11 mouse cellular contexts compared by ENCODE assay signal in genomic region chr1:138909654-138910053, GRCm38 (mm10).
"Had no signal": no experiment of that assay in that cellular context is flagged by ENCODE, and none has a peak within 500 bp of the region (broad histone marks: within the 10 kb centered on the region; RNA-seq: fewer than 3 reads in every experiment).

No protein-coding gene starts in this region.

- H3K9me3 ChIP-seq: intestine, embryonic 15.5 days; kidney, embryonic 15.5 days; limb, embryonic 13.5 days; midbrain, embryonic 13.5 days had no signal

- H3K9ac ChIP-seq: intestine, embryonic 15.5 days; kidney, embryonic 15.5 days; limb, embryonic 13.5 days; liver, embryonic 14.5 days; midbrain, embryonic 13.5 days had no signal

- H3K4me2 ChIP-seq: intestine, embryonic 15.5 days; kidney, embryonic 15.5 days; limb, embryonic 13.5 days; midbrain, embryonic 13.5 days had no signal

- H3K4me1 ChIP-seq: midbrain, embryonic 13.5 days had no signal

- DNase-seq: kidney, adult 18-20 months; kidney, postnatal 4 days; lung, adult 18-20 months; thymus, postnatal 4 days had no signal

- H3K36me3 ChIP-seq: intestine, embryonic 15.5 days; kidney, embryonic 15.5 days; limb, embryonic 13.5 days; midbrain, embryonic 13.5 days had no signal

- ATAC-seq: intestine, embryonic 15.5 days; midbrain, embryonic 13.5 days had no signal

- H3K27me3 ChIP-seq: intestine, embryonic 15.5 days; kidney, embryonic 15.5 days; limb, embryonic 13.5 days; midbrain, embryonic 13.5 days had no signal

- H3K27ac ChIP-seq: intestine, embryonic 15.5 days; kidney, embryonic 15.5 days; layer of hippocampus, adult 2 months; limb, embryonic 13.5 days; liver, embryonic 14.5 days; midbrain, embryonic 13.5 days had no signal

- H3K4me3 ChIP-seq: intestine, embryonic 15.5 days; kidney, embryonic 15.5 days; layer of hippocampus, adult 2 months; limb, embryonic 13.5 days; midbrain, embryonic 13.5 days; myocyte had no signal
